In the genomic region with DNA sequence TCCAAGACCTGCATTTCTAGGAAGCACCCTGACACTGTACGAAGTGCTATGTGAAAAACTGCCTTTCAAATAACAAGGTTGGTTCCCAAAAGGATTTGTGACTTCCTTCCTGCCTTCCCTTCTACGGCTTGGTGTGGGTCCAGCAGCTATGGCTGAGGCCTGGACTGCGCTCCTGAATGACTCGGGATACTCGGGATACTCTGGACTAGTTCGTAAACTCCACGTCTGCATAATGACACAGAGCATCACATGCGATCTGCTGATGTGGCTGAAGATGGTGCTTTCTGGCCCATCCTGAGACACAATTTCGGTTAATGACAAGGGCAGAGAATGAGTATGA, we compare ENCODE assay signal across 8 mouse cellular contexts. TPM values are rescaled to one million over a fixed set of nuclear protein-coding genes. Genes with fewer than 3 reads are reported as not detected.
DNase-seq lines count a peak whose midpoint lies in the region; ATAC-seq and TF ChIP-seq lines count a peak whose summit lies in the region.

No protein-coding gene starts in this region.

- peak overlapping the region; percentile 85 for H3K27ac ChIP-seq in heart, embryonic 11.5 days (ENCODE audit: low read depth, low read length)
- peak overlapping the region; percentile 79 for H3K27ac ChIP-seq in ES-Bruce4 (ENCODE audit: insufficient read depth, low read length)
- H3K27ac ChIP-seq in forebrain, postnatal 0 days (ENCODE audit: low read depth, low read length): peak overlapping the region; percentile 85

- H3K4me1 ChIP-seq in heart, embryonic 11.5 days (ENCODE audit: control insufficient read depth, insufficient read depth, low read length): peaks cover 7% of the 10 kb centered on the region
- H3K4me1 ChIP-seq in ES-Bruce4 (ENCODE audit: control insufficient read depth, insufficient read depth, low read length): no peaks in the 10 kb centered on the region
- peaks cover 8% of the 10 kb centered on the region for H3K4me1 ChIP-seq in forebrain, postnatal 0 days (ENCODE audit: insufficient read depth)
- peaks cover 63% of the 10 kb centered on the region for H3K4me1 ChIP-seq in megakaryocyte, embryonic 14.5 days

- no peaks in the 10 kb centered on the region for H3K27me3 ChIP-seq in heart, embryonic 11.5 days (ENCODE audit: control insufficient read depth, insufficient read depth, low read length)
- no peaks in the 10 kb centered on the region for H3K27me3 ChIP-seq in ES-Bruce4 (ENCODE audit: control insufficient read depth, insufficient read depth, low read length, poor library complexity, severe bottlenecking)
- H3K27me3 ChIP-seq in forebrain, postnatal 0 days (ENCODE audit: insufficient read depth, low read length): no peaks in the 10 kb centered on the region
- H3K27me3 ChIP-seq in megakaryocyte, embryonic 14.5 days (replicated peaks): no peaks in the 10 kb centered on the region

- 21% methylated on average over 9 of the region's 9 CpGs for WGBS in heart, embryonic 11.5 days (ENCODE audit: insufficient replicate concordance)
- 23% methylated on average over 9 of the region's 9 CpGs for WGBS in forebrain, postnatal 0 days

- peak; percentile 15; the same call in 1 of the 2 replicates for ATAC-seq in heart, embryonic 11.5 days (replicated peaks; ENCODE audit: insufficient number of reproducible peaks, low FRiP score, low TSS enrichment)
- ATAC-seq in forebrain, postnatal 0 days: peak; percentile 47

- no peak for DNase-seq in heart, postnatal 4 days
- no peak for DNase-seq in forebrain, postnatal 0 days
- DNase-seq in urinary bladder, postnatal 36 days (ENCODE audit: low spot score in 2 of 2): no peak
- DNase-seq in gastrocnemius, adult 8-10 months (ENCODE audit: low spot score in 2 of 2): no peak
- no peak for DNase-seq in right cerebral cortex, postnatal 25 days

- no peak for TF ChIP-seq EP300 in ES-Bruce4 (IDR thresholded peaks at IDR 0.05; ENCODE audit: insufficient read depth, low read depth, low read length)

- peaks cover 4% of the 10 kb centered on the region; the same call in 1 of the 2 replicates for H3K36me3 ChIP-seq in heart, embryonic 11.5 days (ENCODE audit: control insufficient read depth, insufficient read depth, low read length)
- H3K36me3 ChIP-seq in ES-Bruce4 (ENCODE audit: control insufficient read depth, insufficient read depth, low read length, poor library complexity, severe bottlenecking): no peaks in the 10 kb centered on the region
- H3K36me3 ChIP-seq in forebrain, postnatal 0 days (ENCODE audit: insufficient read depth): peaks cover 7% of the 10 kb centered on the region; the same call in 1 of the 2 replicates
- peaks cover 46% of the 10 kb centered on the region for H3K36me3 ChIP-seq in megakaryocyte, embryonic 14.5 days (replicated peaks; ENCODE audit: low read length)

- peak overlapping the region; percentile 79 for H3K9ac ChIP-seq in heart, embryonic 11.5 days (ENCODE audit: low read depth, low read length)
- H3K9ac ChIP-seq in ES-Bruce4 (ENCODE audit: low read depth, poor library complexity, severe bottlenecking): peak overlapping the region; percentile 59
- peak overlapping the region; percentile 58 for H3K9ac ChIP-seq in forebrain, postnatal 0 days

- TF ChIP-seq CTCF in ES-Bruce4 (IDR thresholded peaks at IDR 0.05; ENCODE audit: low read depth, low read length): no peak
- no peak for TF ChIP-seq CTCF in forebrain, postnatal 0 days (IDR thresholded peaks at IDR 0.05; ENCODE audit: low read depth)

- peak overlapping the region; percentile 73 for H3K4me2 ChIP-seq in heart, embryonic 11.5 days
- H3K4me2 ChIP-seq in forebrain, postnatal 0 days (ENCODE audit: low read depth): peak overlapping the region; percentile 75

- TF ChIP-seq POLR2A in ES-Bruce4 (IDR thresholded peaks at IDR 0.05; ENCODE audit: insufficient read depth, low read length): no peak

- peak overlapping the region; percentile 33 for H3K4me3 ChIP-seq in heart, embryonic 11.5 days (ENCODE audit: low read depth, low read length)
- H3K4me3 ChIP-seq in ES-Bruce4 (ENCODE audit: low read depth, low read length): peak overlapping the region; percentile 88
- peak overlapping the region; percentile 40 for H3K4me3 ChIP-seq in forebrain, postnatal 0 days (ENCODE audit: low read depth, low read length)
- H3K4me3 ChIP-seq in megakaryocyte, embryonic 14.5 days (replicated peaks): peak overlapping the region; percentile 96

- no peaks in the 10 kb centered on the region for H3K9me3 ChIP-seq in heart, embryonic 11.5 days (replicated peaks; ENCODE audit: control insufficient read depth, low read length)
- no peaks in the 10 kb centered on the region for H3K9me3 ChIP-seq in ES-Bruce4 (replicated peaks; ENCODE audit: control insufficient read depth, insufficient read depth, low read length, poor library complexity, severe bottlenecking)
- H3K9me3 ChIP-seq in forebrain, postnatal 0 days (ENCODE audit: low read length): no peaks in the 10 kb centered on the region
- no peaks in the 10 kb centered on the region; the same call in 1 of the 2 replicates for H3K9me3 ChIP-seq in megakaryocyte, embryonic 14.5 days

RNA-seq across cellular contexts. Expression of gene C87436, which starts 33.6 kb away (rescaled TPM):
- polyA plus RNA-seq in heart, embryonic 11.5 days (2014; fragmentation: Nextera tagmentation; extraction: Ambion mirVana): 15.2 and 16.7 TPM in 2 replicates
- total RNA-seq in heart, postnatal 4 days (2021): 10 to 100 TPM; 10.4 to 11.2 TPM
- polyA plus RNA-seq in ES-Bruce4 (2011; ENCODE audit: insufficient read depth, insufficient read length, low read depth, missing spikeins): 12.6 and 13.6 TPM in 2 replicates
- 20.5 and 24.8 TPM in 2 replicates for total RNA-seq in forebrain, postnatal 0 days (2014; rRNA removed)
- polyA plus RNA-seq in forebrain, postnatal 0 days (2015; fragmentation: Nextera tagmentation; extraction: Ambion mirVana): 19.6 and 21.9 TPM in 2 replicates
- polyA plus RNA-seq in megakaryocyte, embryonic 14.5 days (2012; ENCODE audit: insufficient read depth, low replicate concordance): 5.3 TPM in 1 of 2 replicates, not detected in the other
- 1 to 10 TPM; 6.1 to 9.2 (median 7.7) TPM for total RNA-seq in gastrocnemius, adult 8-10 months (2022)

RNA-seq across cellular contexts. Expression of gene Gm44790, which starts 45.3 kb away (rescaled TPM):
- polyA plus RNA-seq in heart, embryonic 11.5 days (2014; fragmentation: Nextera tagmentation; extraction: Ambion mirVana): not detected in 2 replicates
- total RNA-seq in heart, postnatal 4 days (2021): not detected
- polyA plus RNA-seq in ES-Bruce4 (2011; ENCODE audit: insufficient read depth, insufficient read length, low read depth, missing spikeins): not detected in 2 replicates
- total RNA-seq in forebrain, postnatal 0 days (2014; rRNA removed): not detected in 2 replicates
- polyA plus RNA-seq in forebrain, postnatal 0 days (2015; fragmentation: Nextera tagmentation; extraction: Ambion mirVana): 0.67 and 2.0 TPM in 2 replicates
- not detected in 2 replicates for polyA plus RNA-seq in megakaryocyte, embryonic 14.5 days (2012; ENCODE audit: insufficient read depth, low replicate concordance)
- 1 to 10 TPM in 1 of 4 experiments, not detected in 3; 1.3 TPM for total RNA-seq in gastrocnemius, adult 8-10 months (2022)

RNA-seq across cellular contexts. Expression of gene Pcbp1, which starts 54.4 kb away (rescaled TPM):
- 312 and 348 TPM in 2 replicates for polyA plus RNA-seq in heart, embryonic 11.5 days (2014; fragmentation: Nextera tagmentation; extraction: Ambion mirVana)
- total RNA-seq in heart, postnatal 4 days (2021): 100 to 1,000 TPM; 227 to 230 TPM
- 328 and 331 TPM in 2 replicates for polyA plus RNA-seq in ES-Bruce4 (2011; ENCODE audit: insufficient read depth, insufficient read length, low read depth, missing spikeins)
- total RNA-seq in forebrain, postnatal 0 days (2014; rRNA removed): 45.7 and 49.3 TPM in 2 replicates
- 340 and 351 TPM in 2 replicates for polyA plus RNA-seq in forebrain, postnatal 0 days (2015; fragmentation: Nextera tagmentation; extraction: Ambion mirVana)
- polyA plus RNA-seq in megakaryocyte, embryonic 14.5 days (2012; ENCODE audit: insufficient read depth, low replicate concordance): 984 and 2,235 TPM in 2 replicates
- 100 to 1,000 TPM; 114 to 149 (median 126) TPM for total RNA-seq in gastrocnemius, adult 8-10 months (2022)

Comparison
In these comparisons a context has a peak if more than half of its experiments do, and no peak if none do; other contexts are left out.
1. H3K4me3 ChIP-seq: peak in every context shown above with its lines; median percentile 96 in megakaryocyte, embryonic 14.5 days; 88 in ES-Bruce4; 40 in forebrain, postnatal 0 days; 33 in heart, embryonic 11.5 days.